Mouse (Mus musculus): Measurements from ENCODE around the gene Actn2. TPM values are rescaled to one million over a fixed set of nuclear protein-coding genes. Genes with fewer than 3 reads are reported as not detected.

Gene Actn2
- polyA plus RNA-seq, 1 experiment from 2014 or later, result 17.8 TPM

GRCm38 (mm10) chr13:12311371-12311770 lies 29.2 kb downstream of the Actn2 start:
- no peaks in the 10 kb centered on the region for H3K9me3 ChIP-seq
- no peak overlapping the region for H3K4me2 ChIP-seq (replicated peaks)
- H3K27me3 ChIP-seq (replicated peaks), result no peaks in the 10 kb centered on the region
- no peaks in the 10 kb centered on the region for H3K4me1 ChIP-seq
- ATAC-seq (ENCODE audit: low FRiP score, low read depth), result no peak
- H3K36me3 ChIP-seq, result no peaks in the 10 kb centered on the region
- WGBS, result 87% methylated on average over 4 of the region's 4 CpGs
- H3K9ac ChIP-seq, result no peak overlapping the region
- no peak overlapping the region for H3K27ac ChIP-seq
- H3K4me3 ChIP-seq, result no peak overlapping the region

DNA sequence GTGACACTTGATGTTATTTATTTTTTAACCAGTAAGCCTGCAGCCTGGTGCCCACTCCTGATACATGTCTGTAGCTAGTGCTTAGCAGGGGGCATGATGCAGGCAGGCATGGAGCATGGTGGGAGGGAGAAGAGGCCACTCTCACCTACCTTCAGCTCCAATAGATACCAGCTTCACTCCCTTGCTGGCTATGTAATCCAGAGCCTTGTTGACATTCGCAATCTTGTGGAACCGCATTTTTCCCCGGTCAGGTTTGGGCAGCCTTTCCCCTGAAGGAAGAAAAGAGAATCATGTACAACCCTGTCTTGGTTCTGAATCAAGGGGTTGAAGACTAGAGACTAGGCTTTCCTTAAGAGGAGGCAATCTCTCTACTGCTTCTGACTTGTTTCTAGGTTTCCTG lies 31.1 kb downstream of the Actn2 start:
- no peak overlapping the region for H3K9ac ChIP-seq
- no peak overlapping the region for H3K4me3 ChIP-seq
- ATAC-seq (ENCODE audit: low FRiP score, low read depth), result no peak
- H3K27ac ChIP-seq, result no peak overlapping the region
- H3K4me1 ChIP-seq, result no peaks in the 10 kb centered on the region
- H3K9me3 ChIP-seq, result no peaks in the 10 kb centered on the region
- no peak overlapping the region for H3K4me2 ChIP-seq (replicated peaks)
- no peaks in the 10 kb centered on the region for H3K36me3 ChIP-seq
- no peaks in the 10 kb centered on the region for H3K27me3 ChIP-seq (replicated peaks)
- 96% methylated on average over 3 of the region's 3 CpGs for WGBS

GRCm38 (mm10) chr13:12308878-12309277 lies 31.7 kb downstream of the Actn2 start:
- Histone ChIP-seq H3K4me3 (no peak overlapping the region), H3K36me3 (no peaks in the 10 kb centered on the region), H3K27ac (no peak overlapping the region), H3K9ac (no peak overlapping the region), H3K4me1 (no peaks in the 10 kb centered on the region), H3K9me3 (no peaks in the 10 kb centered on the region), H3K4me2 (replicated peaks) (no peak overlapping the region), H3K27me3 (replicated peaks) (no peaks in the 10 kb centered on the region)
- 91% methylated on average over 12 of the region's 12 CpGs for WGBS
- ATAC-seq (ENCODE audit: low FRiP score, low read depth), result no peak

DNA sequence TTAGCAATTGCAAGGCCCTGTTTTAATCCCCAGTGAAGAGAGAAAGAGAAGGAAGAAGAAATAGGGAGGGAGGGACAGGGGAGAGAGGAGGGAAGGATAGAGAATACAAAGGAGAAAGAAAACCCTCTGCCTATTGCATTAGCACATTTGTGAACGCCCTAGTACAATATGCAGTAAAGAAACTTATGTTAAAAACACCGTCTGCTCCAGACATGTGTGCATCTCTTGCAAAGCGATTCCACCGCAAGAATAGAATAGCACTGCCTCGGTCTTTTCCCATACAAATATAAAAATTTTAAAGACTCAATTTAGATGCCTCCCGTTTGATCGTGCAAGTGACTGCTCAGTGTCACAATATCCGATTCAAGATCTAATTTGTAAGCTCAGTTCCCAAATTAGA lies 32.1 kb downstream of the Actn2 start:
- ATAC-seq (ENCODE audit: low FRiP score, low read depth), result no peak
- Histone ChIP-seq H3K4me1 (no peaks in the 10 kb centered on the region), H3K9me3 (no peaks in the 10 kb centered on the region), H3K9ac (no peak overlapping the region), H3K4me2 (replicated peaks) (no peak overlapping the region), H3K36me3 (no peaks in the 10 kb centered on the region), H3K4me3 (no peak overlapping the region), H3K27me3 (replicated peaks) (no peaks in the 10 kb centered on the region), H3K27ac (no peak overlapping the region)
- 83% methylated on average over 8 of the region's 8 CpGs for WGBS

GRCm38 (mm10) chr13:12307286-12307685 lies 33.3 kb downstream of the Actn2 start:
- H3K4me1 ChIP-seq, result no peaks in the 10 kb centered on the region
- no peak overlapping the region for H3K27ac ChIP-seq
- no peak overlapping the region for H3K4me3 ChIP-seq
- H3K4me2 ChIP-seq (replicated peaks), result no peak overlapping the region
- 79% methylated on average over 4 of the region's 4 CpGs for WGBS
- H3K27me3 ChIP-seq (replicated peaks), result no peaks in the 10 kb centered on the region
- H3K36me3 ChIP-seq, result no peaks in the 10 kb centered on the region
- no peak for ATAC-seq (ENCODE audit: low FRiP score, low read depth)
- no peaks in the 10 kb centered on the region for H3K9me3 ChIP-seq
- no peak overlapping the region for H3K9ac ChIP-seq

DNA sequence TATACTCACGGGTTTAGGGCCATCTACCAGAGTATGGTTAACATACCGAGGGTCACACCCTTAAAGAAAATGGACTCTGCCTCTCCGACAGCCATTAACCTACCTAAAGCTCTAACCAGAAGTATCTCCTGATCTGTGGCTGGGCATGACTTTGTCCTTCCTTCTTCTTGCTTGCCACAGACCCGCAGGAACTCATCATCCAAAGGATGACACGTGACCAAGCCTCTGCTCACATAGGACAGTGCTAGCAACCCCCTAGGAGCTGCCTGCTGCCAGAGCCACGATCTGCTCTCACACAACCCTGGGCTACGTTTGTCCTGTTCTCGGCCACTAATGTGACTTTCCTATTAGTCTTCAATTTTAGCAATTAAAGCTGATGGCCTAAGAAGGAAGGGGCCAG lies 35.0 kb downstream of the Actn2 start:
- H3K27ac ChIP-seq, result no peak overlapping the region
- no peaks in the 10 kb centered on the region for H3K4me1 ChIP-seq
- no peak overlapping the region for H3K9ac ChIP-seq
- H3K27me3 ChIP-seq (replicated peaks), result no peaks in the 10 kb centered on the region
- WGBS, result 87% methylated on average over 8 of the region's 8 CpGs
- no peak overlapping the region for H3K4me2 ChIP-seq (replicated peaks)
- ATAC-seq (ENCODE audit: low FRiP score, low read depth), result no peak
- H3K4me3 ChIP-seq, result no peak overlapping the region
- H3K36me3 ChIP-seq, result no peaks in the 10 kb centered on the region
- no peaks in the 10 kb centered on the region for H3K9me3 ChIP-seq

- Histone ChIP-seq H3K4me3 (no peak overlapping the region), H3K36me3 (no peaks in the 10 kb centered on the region), H3K9ac (no peak overlapping the region), H3K27me3 (replicated peaks) (no peaks in the 10 kb centered on the region), H3K27ac (no peak overlapping the region), H3K9me3 (no peaks in the 10 kb centered on the region), H3K4me1 (no peaks in the 10 kb centered on the region), H3K4me2 (replicated peaks) (no peak overlapping the region)
- WGBS, result 86% methylated on average over 5 of the region's 5 CpGs
- ATAC-seq (ENCODE audit: low FRiP score, low read depth), result no peak
These were observed 35.6 kb downstream of the Actn2 start for GRCm38 (mm10) chr13:12304991-12305390.

- Histone ChIP-seq H3K36me3 (no peaks in the 10 kb centered on the region), H3K27me3 (replicated peaks) (no peaks in the 10 kb centered on the region), H3K27ac (no peak overlapping the region), H3K9ac (no peak overlapping the region), H3K4me1 (no peaks in the 10 kb centered on the region), H3K4me3 (no peak overlapping the region), H3K9me3 (no peaks in the 10 kb centered on the region), H3K4me2 (replicated peaks) (no peak overlapping the region)
- 82% methylated on average over 6 of the region's 6 CpGs for WGBS
- no peak for ATAC-seq (ENCODE audit: low FRiP score, low read depth)
These were observed 42.8 kb downstream of the Actn2 start for GRCm38 (mm10) chr13:12297777-12298176.

DNA sequence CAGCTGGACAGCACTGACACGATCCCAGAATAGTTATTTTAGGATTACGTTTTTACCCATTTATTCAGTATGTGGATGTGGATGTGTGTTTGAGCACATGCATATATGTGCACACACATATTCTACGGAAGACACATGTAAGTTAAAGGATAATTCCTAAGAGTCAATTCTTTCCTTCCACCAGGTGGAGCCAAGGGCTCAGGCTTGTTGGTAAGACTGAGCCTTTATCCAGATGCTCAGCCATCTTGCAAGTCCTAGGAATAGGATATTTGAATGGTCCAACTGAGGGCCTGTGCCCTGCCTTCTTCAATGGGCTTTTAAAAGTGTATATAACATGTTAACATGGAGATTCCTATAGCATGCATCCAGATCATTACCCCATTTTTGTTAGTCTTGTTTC lies 43.9 kb downstream of the Actn2 start:
- Histone ChIP-seq H3K4me2 (replicated peaks) (no peak overlapping the region), H3K27me3 (replicated peaks) (no peaks in the 10 kb centered on the region), H3K27ac (no peak overlapping the region), H3K9ac (no peak overlapping the region), H3K4me1 (no peaks in the 10 kb centered on the region), H3K36me3 (no peaks in the 10 kb centered on the region), H3K9me3 (no peaks in the 10 kb centered on the region), H3K4me3 (no peak overlapping the region)
- no peak for ATAC-seq (ENCODE audit: low FRiP score, low read depth)
- 90% methylated on average over 3 of the region's 3 CpGs for WGBS

- Histone ChIP-seq H3K9ac (no peak overlapping the region), H3K36me3 (no peaks in the 10 kb centered on the region), H3K4me3 (no peak overlapping the region), H3K9me3 (no peaks in the 10 kb centered on the region), H3K27ac (no peak overlapping the region), H3K27me3 (replicated peaks) (no peaks in the 10 kb centered on the region), H3K4me2 (replicated peaks) (no peak overlapping the region), H3K4me1 (no peaks in the 10 kb centered on the region)
- WGBS, result 94% methylated on average over 7 of the region's 7 CpGs
- ATAC-seq (ENCODE audit: low FRiP score, low read depth), result no peak
These were observed 46.8 kb downstream of the Actn2 start for GRCm38 (mm10) chr13:12293810-12294209.

GRCm38 (mm10) chr13:12290700-12291099 lies 49.9 kb downstream of the Actn2 start:
- Histone ChIP-seq H3K36me3 (no peaks in the 10 kb centered on the region), H3K4me1 (no peaks in the 10 kb centered on the region), H3K9ac (no peak overlapping the region), H3K9me3 (no peaks in the 10 kb centered on the region), H3K4me3 (no peak overlapping the region), H3K27me3 (replicated peaks) (no peaks in the 10 kb centered on the region), H3K4me2 (replicated peaks) (no peak overlapping the region), H3K27ac (no peak overlapping the region)
- no peak for ATAC-seq (ENCODE audit: low FRiP score, low read depth)
- WGBS, result 88% methylated on average over 7 of the region's 7 CpGs

- WGBS, result 91% methylated on average over 11 of the region's 11 CpGs
- no peak overlapping the region for H3K27ac ChIP-seq
- no peaks in the 10 kb centered on the region for H3K27me3 ChIP-seq (replicated peaks)
- no peaks in the 10 kb centered on the region for H3K36me3 ChIP-seq
- no peak for ATAC-seq (ENCODE audit: low FRiP score, low read depth)
- no peak overlapping the region for H3K4me3 ChIP-seq
- H3K9ac ChIP-seq, result no peak overlapping the region
- no peak overlapping the region for H3K4me2 ChIP-seq (replicated peaks)
- no peaks in the 10 kb centered on the region for H3K9me3 ChIP-seq
- no peaks in the 10 kb centered on the region for H3K4me1 ChIP-seq
These were observed 56.0 kb downstream of the Actn2 start for GRCm38 (mm10) chr13:12284528-12284927.

DNA sequence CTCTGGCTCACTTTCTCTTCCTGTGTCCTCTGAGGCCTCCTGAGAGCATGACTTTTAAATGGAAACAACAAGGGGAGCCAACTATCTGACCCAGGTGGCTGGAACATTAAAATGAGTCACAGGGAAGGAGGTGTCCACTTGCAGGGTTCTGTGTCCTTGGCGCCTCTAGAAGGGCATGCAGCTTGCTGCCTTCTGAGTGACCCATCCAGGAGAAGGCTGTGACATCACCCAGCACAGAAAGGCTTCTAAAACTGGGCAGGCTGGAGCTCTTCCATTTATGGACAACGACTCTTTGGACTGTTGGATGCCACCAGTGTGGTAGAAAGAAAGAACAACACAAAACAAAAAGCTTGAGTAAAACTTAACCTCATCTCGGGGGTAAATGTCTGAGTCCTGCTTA lies 56.7 kb downstream of the Actn2 start:
- Histone ChIP-seq H3K4me3 (no peak overlapping the region), H3K4me2 (replicated peaks) (no peak overlapping the region), H3K36me3 (no peaks in the 10 kb centered on the region), H3K27me3 (replicated peaks) (no peaks in the 10 kb centered on the region), H3K9ac (no peak overlapping the region), H3K9me3 (no peaks in the 10 kb centered on the region), H3K4me1 (no peaks in the 10 kb centered on the region), H3K27ac (no peak overlapping the region)
- ATAC-seq (ENCODE audit: low FRiP score, low read depth), result no peak
- 82% methylated on average over 3 of the region's 3 CpGs for WGBS

GRCm38 (mm10) chr13:12274721-12275120 lies 65.8 kb downstream of the Actn2 start:
- Histone ChIP-seq H3K9me3 (no peaks in the 10 kb centered on the region), H3K4me1 (no peaks in the 10 kb centered on the region), H3K27me3 (replicated peaks) (no peaks in the 10 kb centered on the region), H3K4me2 (replicated peaks) (no peak overlapping the region), H3K36me3 (no peaks in the 10 kb centered on the region), H3K4me3 (no peak overlapping the region), H3K27ac (no peak overlapping the region), H3K9ac (no peak overlapping the region)
- WGBS, result 85% methylated on average over 6 of the region's 6 CpGs
- ATAC-seq (ENCODE audit: low FRiP score, low read depth), result no peak

Data from neural tube, embryonic 12.5 days (tissue).